Mouse (Mus musculus) layer of hippocampus, adult 9-11 months (tissue): ENCODE measurements around the gene Ifitm6.
"Not testable (repeated sequence)": the region's sequence is repeated elsewhere in the genome, so short reads cannot be mapped to it uniquely, and the experiment has no call there.

ENCODE experiments used
- DNase-seq: peaks from one replicate; pipeline ENCODE4 v3.0.0; 2022

Gene Ifitm6

DNA sequence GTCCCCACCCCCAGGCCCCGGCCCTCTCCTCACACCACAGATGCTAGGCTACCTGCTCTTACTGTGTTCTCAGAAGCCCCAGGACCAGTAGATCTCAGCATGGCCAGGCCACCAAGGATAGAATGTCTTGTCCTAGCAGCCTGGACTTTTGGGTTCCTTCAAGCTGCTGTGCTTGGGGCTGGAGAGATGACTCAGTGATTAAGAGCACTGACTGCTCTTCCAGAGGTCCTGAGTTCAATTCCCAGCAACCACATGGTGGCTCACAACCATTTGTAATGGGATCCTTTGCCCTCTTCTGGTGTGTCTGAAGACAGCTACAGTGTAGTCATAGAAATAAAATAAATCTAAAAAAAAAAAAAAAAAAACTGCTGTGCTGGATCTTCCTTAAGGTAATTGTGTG lies at the start of gene Ifitm6:
Gene Ifitm6, minus strand, starts transcription at position 101 of the 400 bp plus-strand sequence.
- not testable (repeated sequence) for DNase-seq

DNA sequence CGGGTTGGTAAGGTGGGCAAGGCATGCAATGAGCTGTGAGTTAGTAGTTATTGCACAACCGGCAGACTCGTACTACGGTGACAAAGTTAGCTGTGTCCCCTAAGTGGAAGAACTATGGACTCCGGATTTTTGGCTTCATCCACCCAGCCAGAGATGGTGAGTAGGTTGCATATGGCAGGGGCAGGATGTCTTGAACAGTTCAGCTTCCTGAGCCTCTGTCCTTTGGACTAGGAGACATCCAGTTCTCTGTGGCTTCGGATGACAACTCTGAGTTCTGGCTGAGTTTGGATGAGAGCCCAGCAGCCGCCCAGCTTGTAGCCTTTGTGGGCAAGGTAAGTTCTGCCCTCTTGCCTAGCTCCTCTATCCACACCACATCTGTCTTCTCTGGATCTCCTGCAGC lies 46.9 kb upstream of the Ifitm6 start:
- DNase-seq = no peak

DNA sequence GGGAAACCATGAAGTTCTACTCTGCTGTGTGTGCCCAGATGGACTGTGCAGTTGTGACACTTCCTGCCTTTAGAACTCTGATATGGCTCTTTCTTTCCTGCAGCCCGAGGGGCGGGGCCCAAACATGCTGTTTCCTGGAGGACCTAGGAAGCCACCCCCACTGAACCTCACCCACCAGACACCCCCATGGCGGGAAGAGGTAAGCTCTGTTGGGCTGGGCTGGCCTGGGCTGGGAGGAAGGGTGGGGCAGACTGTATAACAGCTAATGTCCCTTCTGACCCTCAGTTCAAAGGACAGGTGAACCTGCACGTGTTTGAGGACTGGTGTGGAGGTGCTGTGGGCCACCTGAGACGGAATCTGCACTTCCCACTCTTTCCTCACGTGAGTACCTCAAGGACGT lies 46.5 kb upstream of the Ifitm6 start:
- DNase-seq = no peak

DNA sequence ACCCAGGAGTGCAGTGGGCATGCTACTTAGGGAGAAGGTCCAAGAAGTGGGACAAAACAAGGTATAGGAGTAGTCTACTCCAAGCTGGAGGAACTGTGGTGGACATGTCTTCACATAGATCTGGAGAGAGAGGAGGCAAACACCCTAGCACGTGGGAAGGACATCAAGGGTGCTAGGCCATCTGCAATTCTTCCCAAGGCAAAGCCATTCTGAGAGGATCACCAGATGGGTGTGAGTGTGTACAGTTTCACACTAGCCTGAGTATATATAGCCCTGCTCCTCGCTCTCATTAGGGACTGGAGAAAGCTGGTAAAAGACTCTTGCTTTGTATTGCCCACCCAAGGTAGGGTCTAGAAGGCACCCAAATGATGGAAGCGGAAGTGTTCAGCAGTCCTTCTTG lies 45.6 kb upstream of the Ifitm6 start:
- no peak for DNase-seq

DNA sequence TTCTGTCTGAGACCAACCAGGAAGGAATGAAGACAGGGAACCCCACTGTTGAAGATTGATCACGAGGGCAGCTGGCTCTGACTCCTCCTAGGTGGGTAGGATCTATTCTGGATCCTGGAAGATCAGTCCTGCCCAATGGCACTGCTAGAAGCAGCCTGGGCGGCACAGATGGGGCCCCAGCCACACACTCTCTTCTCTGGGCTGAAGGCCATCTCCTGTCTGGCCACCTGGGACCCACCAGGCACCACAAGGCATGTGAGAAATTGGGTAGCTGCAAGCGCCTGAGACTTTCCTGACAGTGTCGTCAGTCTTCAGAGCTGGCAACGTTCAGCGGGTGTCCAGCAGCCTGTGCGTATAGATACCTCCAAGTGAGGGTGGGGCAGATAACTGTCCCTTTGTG lies 44.8 kb upstream of the Ifitm6 start:
- no peak for DNase-seq

DNA sequence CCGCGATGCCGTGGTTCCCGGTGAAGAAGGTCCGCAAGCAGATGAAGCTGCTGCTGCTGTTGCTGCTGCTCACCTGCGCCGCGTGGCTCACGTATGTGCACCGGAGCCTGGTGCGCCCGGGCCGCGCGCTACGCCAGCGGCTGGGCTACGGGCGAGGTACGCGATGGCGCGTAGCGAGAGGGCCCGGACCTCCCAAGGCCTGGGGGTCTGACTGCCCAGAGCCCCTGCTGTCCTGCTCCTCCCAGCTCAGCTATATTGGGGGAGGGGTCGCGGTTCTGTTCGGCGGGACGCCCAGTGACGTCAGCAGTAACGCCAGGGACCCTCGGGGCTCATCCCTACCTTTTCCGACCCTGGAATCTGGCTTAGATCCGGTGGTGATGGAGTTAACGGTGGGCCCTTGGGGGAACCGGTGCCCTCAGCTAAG lies 43.6 kb upstream of the Ifitm6 start:
- no peak for DNase-seq

DNA sequence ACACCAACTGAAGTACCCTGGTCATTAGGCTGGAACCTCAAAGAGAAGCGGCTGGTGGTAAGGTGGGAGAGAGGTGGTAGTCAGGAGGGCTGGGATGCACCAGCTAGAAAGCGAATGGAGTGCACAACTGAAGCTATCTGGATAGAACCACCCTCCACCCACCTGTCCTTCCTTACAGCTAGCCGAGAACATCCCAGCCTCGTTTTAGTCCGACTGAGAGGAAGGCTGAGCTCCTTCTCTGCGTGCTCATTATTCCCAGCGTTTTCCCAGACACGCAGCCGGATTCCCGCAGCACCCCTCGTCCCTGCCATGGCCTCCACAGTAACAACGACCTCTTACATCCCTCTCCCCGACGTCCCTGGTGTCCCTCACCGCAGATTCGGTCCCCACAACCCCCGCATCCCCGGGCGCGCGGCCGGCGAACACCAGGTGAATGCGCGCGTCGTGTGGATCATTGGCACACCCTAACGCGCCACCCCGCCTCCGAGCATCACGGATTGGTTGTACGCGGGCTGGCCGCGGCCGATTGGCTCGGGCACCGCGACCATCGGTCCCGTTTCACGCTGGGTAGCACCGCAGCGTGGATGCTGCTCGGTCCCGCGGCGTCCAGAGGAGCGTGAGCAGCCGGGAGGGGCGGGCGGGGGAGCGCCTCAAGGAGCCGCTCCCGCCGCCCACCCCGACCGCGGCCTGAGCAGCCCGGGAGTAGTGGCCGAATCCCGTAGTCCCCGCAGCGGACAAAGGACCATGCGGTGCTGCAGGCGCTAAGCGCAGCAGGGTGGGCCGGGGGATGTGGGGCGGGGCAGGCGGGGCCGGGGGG lies 42.9 kb upstream of the Ifitm6 start, which contains the start of gene B4galnt4:
Gene B4galnt4, plus strand, starts transcription at position 679 of the 817 bp plus-strand sequence.
- DNase-seq = peak; percentile 93

DNA sequence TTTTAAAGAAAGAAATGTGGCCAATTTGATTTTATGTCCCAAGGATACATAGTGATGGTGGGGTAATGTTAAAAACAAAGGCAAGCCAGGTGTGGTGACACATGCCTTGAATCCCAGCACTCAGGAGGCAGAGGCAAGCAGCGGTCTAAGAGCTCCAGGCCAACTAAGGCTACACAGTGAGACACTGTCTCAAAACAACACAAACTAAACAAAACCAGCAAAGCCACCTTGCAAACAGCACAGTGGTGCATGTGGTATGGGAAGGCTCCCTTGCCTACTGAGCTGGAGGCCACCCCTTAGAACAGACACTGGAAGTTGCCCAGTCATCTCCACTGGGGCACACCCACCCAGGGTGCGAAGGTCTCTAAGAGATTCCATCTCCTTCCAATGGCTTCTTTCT lies 42.2 kb upstream of the Ifitm6 start:
- DNase-seq = no peak

DNA sequence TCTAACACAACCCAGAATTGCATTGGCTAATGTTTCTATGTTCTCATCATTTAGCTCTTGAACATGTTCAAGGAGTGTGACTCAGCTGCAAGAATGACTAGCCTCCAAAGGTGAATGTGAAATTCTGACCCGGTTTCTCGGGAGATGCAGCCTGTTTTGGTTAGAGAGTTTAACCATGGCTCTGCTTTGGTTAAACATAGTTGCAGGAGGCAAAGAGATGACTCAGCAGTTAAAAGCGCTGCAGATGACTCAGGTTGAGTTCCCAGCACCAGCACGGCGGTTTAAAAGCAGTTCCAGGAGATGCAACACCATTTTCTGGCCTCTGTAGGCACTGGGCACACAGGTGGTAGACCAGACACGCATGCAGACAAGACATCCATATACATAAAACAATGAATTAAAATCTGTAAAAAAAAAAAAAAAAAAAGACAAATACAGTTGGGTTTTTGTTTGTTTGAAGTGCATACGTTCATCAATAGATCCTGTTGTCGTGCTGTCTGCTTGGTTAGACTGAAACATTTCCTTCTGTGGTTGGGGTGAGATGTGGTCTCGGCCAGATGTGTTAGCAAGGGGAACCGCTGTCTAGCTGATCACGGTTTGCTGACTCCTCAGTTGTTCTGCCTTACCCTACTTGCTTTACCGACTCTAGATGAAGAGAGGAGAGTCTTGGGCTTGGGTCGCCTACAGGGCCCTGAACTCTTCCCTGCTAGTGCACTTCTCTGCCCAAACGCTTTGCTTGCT lies 41.0 kb upstream of the Ifitm6 start:
- DNase-seq = no peak

DNA sequence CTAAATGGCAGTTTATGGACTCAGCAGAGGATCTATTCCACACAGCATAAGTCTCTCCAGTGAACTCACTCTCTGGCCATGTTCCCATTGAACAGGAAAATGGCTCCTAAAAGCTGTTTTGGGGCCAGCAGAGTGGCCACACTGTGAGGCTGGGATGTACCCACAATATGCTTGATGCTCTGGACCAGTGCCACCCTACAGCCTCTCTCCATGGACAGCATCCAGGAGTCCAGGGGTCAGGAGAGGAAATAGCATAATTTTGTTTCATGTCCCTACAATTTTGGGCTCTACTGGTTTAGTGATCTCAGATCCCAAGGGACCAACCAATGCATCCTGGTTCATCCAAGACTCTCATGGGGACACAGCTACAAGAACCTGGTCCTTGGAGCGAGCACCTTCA lies 39.8 kb upstream of the Ifitm6 start:
- no peak for DNase-seq

DNA sequence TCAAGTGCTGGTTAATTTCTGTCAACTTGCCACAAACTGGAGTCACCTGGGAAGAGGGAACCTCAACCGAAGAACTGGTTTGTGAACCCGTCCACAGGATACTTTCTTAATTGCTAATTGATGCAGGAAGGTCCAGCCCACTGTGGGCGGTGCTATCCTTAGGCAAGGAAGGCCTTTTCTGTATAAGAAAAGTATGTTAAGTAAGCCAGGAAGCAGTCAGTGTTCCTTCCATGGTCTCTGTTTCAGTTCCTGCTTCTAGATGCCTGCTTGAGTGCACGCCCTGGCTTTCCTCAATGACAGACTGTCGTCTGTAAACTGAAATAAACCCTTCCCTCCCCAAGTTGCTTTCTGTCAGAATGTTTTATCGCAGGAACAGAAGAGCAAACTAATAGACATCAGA lies 39.3 kb upstream of the Ifitm6 start:
- DNase-seq = no peak

DNA sequence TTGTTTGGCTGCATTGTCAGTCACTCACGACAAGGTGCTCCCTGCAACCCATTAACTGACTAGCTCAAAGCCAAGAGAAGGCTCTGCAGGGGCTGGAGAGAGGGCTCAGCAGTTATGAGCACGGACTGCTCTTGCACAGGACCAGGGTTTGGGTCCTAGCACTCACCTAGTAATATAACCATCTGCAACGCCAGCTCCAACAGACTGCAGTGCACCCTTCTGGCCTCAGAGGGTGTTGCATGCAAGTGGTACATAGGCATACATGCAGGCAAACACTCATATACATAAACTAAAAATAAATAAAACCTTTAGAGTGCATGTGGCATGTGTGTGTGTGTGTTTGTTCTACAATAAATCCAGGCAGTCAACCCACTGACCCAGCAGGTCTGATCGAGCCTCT lies 38.1 kb upstream of the Ifitm6 start:
- no peak for DNase-seq

DNA sequence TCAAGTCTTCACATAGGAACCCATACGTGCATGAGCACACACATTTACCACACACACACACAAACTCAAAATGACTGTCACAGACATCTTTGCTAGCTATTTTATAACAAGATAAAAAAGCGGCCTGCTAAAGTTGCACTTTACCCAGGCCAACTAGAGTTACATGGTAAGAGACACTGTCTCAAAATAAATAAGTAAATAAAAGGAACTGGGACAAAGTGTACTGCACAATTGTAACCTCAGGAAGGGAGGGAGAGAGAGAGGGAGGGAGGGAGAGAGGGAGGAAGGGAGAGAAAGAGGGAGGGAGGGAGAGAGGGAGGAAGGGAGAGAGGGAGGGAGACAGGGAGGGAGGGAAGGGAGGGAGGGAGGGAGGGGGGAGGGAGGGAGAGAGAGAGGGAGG lies 34.7 kb upstream of the Ifitm6 start:
- DNase-seq = no peak

DNA sequence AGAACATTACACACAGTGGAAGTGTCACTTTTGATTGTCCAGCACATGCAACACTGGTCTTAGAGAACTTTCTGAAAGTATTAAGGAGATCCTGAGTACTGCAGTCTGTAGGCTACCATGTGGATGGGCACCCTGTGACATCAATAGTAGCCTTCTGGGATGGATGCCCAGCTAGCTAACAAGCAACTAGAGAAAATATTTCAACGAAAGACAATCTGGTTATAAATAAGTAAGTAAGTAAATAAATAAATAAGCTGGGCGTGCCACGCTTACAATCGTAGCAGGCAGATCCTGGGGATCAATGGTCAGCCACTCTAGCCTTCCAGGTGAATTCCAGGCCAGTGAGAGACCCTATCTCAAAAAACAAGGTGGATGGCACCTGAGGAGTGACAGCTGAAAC lies 34.3 kb upstream of the Ifitm6 start:
- no peak for DNase-seq

DNA sequence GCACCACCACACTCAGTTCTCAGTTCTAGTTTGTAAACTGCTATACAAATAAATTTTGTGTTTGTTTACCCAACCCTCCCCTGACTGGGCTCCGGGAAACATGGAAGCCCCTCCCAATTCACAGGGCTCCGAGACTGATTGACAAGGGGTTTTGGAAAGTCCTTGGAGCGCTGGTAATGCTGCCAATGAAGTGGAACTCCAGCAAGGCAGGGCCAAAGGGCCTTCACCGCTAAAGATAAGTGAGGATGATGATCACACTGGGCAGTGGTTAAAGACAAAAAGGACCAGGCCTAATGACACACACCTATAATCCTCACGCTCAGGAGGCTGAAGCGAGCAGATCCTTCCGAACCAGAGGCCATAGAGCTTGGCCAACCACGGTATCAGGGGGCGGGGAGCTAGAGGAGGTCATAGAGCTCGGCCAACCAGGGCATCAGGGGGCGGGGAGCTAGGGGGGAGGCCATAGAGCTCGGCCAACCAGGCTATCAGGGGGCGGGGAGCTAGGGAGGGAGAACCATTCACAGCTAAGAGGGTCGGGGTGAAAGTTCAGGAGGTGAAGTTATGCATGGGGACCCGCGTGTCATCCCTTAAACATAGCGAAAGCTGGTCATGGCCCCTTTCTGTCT lies 33.4 kb upstream of the Ifitm6 start:
- DNase-seq = no peak

DNA sequence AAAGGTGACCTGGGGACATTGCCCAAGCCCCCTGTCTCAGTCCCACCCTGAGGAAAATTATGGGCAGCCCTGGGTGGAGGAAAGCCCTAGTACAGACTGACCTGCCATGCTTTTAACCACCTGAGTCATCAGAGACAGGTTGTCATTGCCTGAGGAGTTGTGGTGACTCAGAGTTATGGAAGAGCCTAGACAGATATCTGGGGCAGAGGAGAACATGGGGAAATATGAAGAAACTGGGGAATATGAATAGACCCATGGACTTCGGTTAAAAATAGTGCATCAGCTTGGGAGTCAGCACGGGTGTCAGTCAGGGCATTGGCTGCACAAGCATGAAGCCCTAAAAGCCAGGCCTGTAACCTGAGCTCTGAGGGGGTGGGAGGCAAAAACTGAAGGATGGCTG lies 31.6 kb upstream of the Ifitm6 start:
- no peak for DNase-seq

DNA sequence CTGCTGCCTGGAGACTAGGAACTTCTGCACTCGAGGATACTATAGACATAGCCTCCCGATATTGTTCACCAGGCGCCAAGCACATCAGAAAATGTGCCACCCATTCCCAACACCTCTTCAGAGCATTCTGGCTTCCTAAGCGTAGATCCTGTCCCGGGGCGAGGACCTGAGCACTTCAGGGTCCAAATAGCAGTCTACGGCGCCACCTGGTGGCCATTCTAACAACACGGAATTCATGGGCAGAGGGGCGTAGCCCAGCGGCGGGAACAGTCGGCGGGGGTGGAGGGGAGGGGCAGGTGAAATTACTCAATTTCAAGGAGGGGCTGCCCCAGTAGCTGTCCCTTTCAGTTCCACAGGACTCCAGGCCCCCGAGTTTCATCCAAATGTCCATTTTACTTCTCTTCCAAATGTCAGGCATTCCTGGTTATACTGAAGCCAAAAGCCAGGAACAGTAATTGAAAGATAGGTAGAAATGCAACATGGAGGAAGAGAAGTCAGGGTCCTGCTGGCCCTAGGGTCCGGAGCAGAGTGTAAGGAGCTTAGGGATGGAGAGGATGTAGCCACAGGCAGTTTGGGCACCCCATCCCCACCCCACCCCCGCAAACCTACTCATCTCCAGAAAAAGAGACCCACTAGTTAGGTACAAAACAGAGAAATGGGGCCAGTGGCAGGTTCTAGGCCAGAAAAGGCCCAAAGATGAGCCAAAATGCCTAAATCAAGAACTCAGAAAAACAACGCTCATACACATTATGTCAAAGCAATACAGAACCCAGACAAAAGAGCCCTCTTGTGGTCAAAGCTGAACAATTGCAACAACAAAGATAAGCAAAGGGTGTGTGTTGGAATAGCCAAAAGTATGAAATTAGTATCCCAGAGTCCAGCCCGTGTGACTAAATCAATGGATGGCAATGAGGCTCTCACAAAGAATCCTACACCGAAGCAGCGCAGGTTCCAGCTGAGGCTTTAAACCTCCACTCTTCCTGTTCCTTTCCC lies 30.8 kb upstream of the Ifitm6 start:
- peak; percentile 87 for DNase-seq

DNA sequence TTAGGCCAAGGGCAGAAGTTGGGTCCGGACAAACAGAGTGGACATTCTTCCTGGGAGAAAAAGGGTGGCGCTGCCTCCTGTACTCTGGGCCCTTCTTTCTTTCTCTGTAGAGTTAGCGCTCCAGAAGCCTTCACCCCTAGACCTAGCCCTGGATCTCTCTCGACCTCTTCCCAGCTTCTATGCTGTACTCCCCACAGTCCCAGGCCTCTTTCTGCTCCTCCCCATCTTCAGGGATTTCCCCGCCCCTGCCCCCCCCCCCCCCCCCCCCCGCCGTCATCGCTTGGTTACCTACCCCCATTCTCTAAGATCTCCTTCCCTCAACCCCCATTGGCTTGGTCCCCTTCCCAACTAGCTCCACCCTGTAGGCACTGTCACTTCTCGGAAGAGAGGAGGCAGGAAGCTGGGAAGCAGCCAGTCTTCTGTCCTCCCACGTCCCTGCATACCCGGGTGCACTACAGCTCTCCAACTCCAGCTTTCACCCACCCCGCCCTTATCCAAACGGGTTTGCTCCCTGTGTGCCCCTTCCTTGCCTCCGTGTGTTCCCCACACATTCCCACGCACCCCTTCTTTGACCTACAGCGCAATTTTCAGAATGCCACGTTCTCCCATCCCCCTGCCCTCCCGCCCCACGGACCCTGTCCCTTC lies 30.0 kb upstream of the Ifitm6 start:
- peak; percentile 88 for DNase-seq

DNA sequence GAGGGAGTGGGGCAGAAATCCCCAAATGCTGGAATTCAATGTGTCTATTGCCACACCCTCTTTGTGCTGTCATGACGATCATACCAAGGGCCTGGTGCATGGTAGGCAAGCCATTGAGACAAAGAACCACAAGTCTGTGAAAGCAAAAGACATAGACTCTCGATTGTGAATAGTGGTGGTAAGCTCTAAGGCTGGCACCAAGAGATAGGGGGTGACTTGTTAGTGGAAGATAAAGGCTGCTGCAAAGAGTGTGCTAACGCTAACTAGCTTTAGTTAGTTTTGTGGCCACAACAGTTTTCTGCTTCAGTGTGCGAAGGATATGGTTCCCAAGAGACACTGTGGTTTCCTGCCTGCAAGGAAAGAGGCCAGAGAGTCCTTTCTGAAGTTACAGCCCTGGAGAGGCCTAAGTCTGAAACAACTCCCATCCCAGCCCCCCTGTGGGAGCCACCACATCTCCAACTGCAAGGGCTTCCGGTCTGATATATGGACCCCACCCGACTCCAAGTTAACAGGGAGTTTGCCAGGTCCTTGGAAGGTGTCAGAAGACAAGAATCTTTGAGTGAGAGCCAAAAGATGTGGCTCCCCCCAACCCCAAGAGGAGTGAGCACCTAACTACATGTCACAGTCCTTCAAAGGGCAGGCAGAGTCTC lies 29.3 kb upstream of the Ifitm6 start:
- no peak for DNase-seq

DNA sequence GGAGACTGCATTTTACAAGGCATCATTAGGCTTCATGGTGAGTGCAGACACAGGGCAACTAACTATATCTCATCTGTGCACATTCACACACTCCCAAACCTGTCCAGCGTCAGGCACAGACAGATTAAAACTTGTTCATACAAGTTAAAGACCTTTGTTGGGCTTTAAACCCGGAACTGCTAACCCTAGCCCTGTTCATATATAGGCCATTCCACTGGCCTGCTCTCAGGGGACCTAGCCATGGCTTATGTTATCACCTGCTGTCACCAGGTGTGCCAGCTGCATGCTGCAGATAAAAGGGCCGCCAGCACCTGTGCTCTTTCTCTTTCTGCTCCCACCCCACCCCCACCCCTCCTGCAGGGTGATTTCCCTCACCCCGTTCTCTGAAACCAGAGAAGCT lies 24.8 kb upstream of the Ifitm6 start:
- no peak for DNase-seq

DNA sequence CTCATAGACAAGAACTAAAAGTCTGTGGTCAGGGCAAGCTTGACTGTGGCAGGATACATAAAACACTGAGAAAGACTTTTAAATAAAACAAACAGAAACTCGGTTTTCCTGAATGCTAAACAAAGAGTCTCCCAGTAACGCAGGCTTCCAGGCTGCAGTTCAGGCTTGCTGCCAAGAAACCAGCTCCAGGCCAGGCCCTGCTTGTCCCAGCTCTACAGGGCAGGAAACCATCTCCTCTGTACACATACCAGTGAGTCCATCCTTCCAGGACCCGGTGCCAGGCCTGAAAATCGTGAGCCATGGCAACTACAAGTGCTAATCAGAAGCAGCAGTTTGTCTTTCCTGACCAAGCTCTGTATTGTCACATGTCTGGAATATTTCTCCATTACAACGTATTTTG lies 23.9 kb upstream of the Ifitm6 start:
- no peak for DNase-seq
